Mouse (Mus musculus): ENCODE measurements around the gene Spint2. TPM values are rescaled to one million over a fixed set of nuclear protein-coding genes. Genes with fewer than 3 reads are reported as not detected.
A peak's percentile ranks its signal among the peaks of the same experiment; 100 is the strongest.

The Spint2 gene
- total RNA-seq (2015): 60.8 and 62.8 TPM in 2 replicates
- 21.2 and 34.1 TPM in 2 replicates for total RNA-seq (2017)

DNA sequence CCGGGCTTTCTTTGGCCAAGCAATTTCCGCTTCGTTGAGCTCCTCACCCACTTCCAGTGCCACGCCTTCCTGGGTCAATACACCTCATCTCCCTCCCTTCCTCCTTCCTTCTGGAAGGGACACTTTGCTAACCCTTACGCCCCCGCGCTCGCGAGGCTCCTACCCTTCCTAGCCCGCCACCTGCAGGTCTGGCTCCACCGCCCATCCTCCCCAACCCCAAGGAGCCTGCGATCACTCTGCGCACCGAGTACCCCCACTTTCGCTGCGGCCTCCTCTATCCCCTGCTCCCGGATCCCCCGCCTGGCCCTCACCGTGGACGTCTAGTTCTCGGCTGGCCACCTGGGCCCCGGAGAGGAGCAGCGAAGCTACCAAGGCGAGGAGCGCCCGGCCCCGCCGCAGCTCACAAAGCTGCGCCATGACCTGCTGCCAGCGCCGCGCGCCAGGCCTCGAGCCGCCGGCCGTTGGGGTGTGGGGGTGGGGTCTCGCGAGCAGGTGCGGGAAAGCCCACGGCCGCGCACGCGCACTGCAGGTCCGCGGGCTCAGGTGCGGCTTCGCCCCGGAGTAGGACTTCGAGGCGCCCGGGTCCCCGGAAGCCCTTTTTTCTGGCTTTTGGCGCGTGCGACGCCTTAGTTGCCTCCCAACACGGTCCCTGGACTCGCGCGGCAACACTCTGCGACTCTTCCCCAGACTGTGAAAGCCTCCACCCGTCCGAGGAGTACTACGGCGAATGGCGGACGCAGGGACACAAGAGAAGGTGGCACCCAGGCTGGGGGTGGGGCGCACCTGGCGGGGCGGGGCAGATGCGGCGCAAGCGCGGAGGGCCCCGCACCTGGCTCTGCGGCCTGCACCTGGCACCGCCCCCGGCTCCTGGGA, at the start of gene Spint2:
Gene Spint2, minus strand, starts transcription at position 712 of the 873 bp plus-strand sequence.
- peak; percentile 51 for ATAC-seq (replicated peaks; ENCODE audit: poor library complexity)

GRCm38 (mm10) chr7:29328984-29329383, 47.3 kb upstream of the Spint2 start:
- no peak for ATAC-seq (replicated peaks; ENCODE audit: poor library complexity)

DNA sequence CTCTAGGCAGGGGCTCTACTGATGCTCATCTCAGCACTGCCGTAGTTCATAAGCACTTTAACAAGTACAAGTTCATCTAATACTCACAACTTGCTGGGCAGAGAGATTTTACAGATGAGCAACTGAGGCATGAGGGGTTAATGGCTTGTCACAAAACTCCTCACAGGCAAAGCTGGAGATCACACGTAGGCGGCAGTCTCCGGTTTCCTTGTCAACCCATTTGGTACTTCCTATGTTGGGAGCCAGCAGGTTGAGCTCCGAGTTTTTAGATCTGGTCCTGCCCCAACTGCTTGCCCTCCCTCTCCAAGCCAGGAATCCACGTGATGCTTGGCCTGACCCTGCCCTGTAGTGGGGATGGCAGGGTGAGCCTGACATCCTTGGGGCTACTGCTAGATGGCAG, 45.4 kb upstream of the Spint2 start:
- no peak for ATAC-seq (replicated peaks; ENCODE audit: poor library complexity)

- peak; percentile 47; the same call in 1 of the 2 replicates for ATAC-seq (replicated peaks; ENCODE audit: poor library complexity)
Measured at GRCm38 (mm10) chr7:29319337-29320307, 37.9 kb upstream of the Spint2 start.

- peak; percentile 51 for ATAC-seq (replicated peaks; ENCODE audit: poor library complexity)
Measured at GRCm38 (mm10) chr7:29318115-29318911, 36.6 kb upstream of the Spint2 start.

- ATAC-seq (replicated peaks; ENCODE audit: poor library complexity): no peak
Measured at GRCm38 (mm10) chr7:29317558-29317957, 35.8 kb upstream of the Spint2 start.

GRCm38 (mm10) chr7:29316976-29317375, 35.3 kb upstream of the Spint2 start:
- ATAC-seq (replicated peaks; ENCODE audit: poor library complexity): no peak

- ATAC-seq (replicated peaks; ENCODE audit: poor library complexity): no peak
Measured at GRCm38 (mm10) chr7:29316137-29316734, 34.5 kb upstream of the Spint2 start.

DNA sequence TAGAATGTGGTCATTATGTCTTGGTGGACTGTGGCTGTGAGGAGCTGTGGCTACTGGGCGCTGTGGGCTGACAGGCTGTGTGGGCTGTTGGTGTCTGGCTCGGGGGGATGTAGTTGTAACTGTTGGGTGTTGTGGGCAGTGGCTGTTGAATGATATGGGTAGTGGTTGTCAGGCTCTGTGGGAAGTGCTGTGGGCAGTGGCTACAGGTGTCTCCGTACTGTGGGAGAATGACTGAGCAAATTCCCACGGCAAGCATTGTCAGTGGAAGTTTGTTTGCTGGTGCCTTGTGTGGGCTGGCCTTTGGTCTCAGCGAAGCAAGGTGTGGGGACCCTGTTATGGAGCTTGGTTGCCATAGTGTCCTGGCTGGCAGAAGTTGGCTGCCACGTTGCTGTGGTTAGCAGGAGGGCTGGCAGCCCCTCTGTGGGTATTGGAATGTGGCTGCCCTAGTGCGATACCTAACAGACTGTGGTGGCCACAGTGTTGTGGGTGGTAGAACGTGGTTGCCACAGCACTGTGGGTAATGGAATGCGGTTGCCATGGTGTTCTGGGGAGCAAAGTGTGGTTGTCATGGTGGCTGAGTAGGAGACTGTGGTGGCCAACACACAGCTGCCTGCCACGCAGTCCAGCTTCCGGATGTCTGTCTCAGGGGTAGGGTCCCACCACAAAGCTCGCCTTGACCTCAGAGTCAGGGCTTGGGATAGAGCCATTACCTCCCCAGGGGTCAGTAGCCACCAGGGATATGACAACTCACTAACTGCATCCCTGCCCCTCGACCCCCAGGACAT, 33.3 kb upstream of the Spint2 start:
- ATAC-seq (replicated peaks; ENCODE audit: poor library complexity): peak; percentile 23

DNA sequence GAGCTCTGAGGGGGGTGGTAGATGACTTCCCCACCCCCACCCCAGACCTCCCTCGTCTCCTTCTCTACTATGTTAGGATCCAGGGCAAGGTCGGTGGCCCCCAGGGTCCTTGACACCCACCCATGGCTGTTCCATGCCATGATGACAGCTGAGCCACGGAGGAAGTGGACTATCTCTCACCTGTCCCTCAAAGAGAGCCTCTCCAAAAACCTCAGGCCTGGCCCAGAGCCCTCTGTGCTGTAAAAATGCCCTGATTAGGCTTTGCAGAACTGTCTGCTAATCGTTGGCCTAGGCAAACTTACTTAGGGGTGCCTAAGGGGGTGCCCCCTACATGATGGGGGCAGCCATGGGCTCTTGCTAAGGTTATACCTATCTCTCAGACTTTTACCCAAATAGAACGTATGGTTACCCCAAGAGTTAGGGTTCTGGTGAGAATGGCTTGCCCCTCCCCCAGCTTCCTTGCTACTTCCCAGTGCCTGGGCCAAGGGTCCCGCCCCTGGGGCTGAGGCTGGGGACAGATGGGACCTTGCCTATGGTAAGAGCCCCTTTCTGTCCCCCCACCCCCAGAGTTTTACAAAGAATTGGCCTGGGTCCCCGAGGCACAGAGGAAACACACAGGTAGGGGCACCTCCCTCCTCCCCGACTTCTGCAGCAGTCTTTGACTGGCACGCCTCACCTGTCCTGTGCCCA, 32.0 kb upstream of the Spint2 start:
- ATAC-seq (replicated peaks; ENCODE audit: poor library complexity): no peak

- no peak for ATAC-seq (replicated peaks; ENCODE audit: poor library complexity)
Measured at GRCm38 (mm10) chr7:29313051-29313450, 31.3 kb upstream of the Spint2 start.

- no peak for ATAC-seq (replicated peaks; ENCODE audit: poor library complexity)
Measured at GRCm38 (mm10) chr7:29309749-29310148, 28.0 kb upstream of the Spint2 start.

GRCm38 (mm10) chr7:29309221-29309721, 27.6 kb upstream of the Spint2 start:
- no peak; the same call in 1 of the 2 replicates for ATAC-seq (replicated peaks; ENCODE audit: poor library complexity)

DNA sequence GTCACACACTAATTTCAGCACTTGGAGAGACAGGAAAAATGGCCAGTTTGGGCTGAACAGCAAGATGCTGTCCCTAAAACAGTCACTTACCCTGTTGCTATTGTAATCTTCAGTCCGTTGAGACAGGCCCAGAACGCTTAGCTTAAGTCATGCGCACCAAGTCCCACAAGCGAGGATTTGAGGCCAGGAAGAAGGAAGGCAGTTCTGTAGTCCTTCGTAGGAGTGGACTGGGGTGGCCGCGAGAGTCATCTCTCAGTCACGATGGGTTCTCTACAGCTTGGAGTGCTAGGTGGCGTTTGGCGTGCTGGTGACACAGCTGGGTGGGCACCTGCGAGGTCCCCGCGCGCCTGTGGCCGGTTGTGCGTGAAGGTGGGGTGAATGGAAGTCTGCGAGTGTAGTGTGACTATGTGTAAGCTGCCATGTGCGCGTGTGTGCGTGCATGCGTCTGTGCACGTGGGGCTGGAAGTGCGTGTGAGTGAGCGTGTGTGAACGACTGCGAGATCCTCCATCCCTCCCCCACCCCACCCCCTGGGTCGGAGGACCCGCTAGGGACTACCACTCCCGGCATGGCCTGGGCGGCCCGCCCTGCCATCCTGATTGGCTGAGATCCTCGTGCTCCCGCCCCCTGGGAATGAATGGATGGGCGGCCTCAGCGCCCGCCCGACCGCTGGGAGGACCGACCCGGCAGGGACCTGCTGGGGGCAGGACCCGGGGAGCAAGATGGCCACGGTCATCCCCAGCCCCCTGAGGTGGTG, 25.8 kb upstream of the Spint2 start:
- peak; percentile 76 for ATAC-seq (replicated peaks; ENCODE audit: poor library complexity)

GRCm38 (mm10) chr7:29306619-29307018, 24.9 kb upstream of the Spint2 start:
- ATAC-seq (replicated peaks; ENCODE audit: poor library complexity): peak; percentile 47

DNA sequence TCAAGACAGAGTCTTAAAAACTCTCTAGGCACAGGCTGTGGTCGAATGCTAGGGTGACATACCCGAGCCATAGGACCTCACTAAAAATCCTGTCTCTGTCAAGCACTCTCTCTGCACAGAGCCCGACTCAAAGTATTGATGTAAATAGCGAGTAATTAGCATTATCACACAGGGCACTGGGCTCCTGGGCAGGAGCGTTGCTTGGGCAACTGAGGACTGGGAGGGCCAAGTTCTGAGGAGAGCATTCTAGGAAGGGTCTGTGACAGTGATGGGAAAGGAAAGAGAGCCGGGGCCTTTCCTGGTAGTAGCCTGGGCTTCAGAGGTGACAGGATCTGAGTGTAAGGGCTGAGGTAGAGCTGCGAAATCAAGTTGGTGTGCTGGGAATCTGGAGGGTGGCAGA, 24.4 kb upstream of the Spint2 start:
- no peak for ATAC-seq (replicated peaks; ENCODE audit: poor library complexity)

GRCm38 (mm10) chr7:29305263-29305988, 23.7 kb upstream of the Spint2 start:
- no peak for ATAC-seq (replicated peaks; ENCODE audit: poor library complexity)

Measured in megakaryocyte progenitor cell, adult 5-6 weeks (primary cell).